Mouse (Mus musculus): ENCODE results near the gene Il4i1.
"Not testable (repeated sequence)": the region's sequence is repeated elsewhere in the genome, so short reads cannot be mapped to it uniquely, and the experiment has no call there.

The Il4i1 gene

GRCm38 (mm10) chr7:44863982-44864494 lies 47.9 kb downstream of the Il4i1 start:
- in situ Hi-C loops (cut with MboI, MseI), result no loop called here

DNA sequence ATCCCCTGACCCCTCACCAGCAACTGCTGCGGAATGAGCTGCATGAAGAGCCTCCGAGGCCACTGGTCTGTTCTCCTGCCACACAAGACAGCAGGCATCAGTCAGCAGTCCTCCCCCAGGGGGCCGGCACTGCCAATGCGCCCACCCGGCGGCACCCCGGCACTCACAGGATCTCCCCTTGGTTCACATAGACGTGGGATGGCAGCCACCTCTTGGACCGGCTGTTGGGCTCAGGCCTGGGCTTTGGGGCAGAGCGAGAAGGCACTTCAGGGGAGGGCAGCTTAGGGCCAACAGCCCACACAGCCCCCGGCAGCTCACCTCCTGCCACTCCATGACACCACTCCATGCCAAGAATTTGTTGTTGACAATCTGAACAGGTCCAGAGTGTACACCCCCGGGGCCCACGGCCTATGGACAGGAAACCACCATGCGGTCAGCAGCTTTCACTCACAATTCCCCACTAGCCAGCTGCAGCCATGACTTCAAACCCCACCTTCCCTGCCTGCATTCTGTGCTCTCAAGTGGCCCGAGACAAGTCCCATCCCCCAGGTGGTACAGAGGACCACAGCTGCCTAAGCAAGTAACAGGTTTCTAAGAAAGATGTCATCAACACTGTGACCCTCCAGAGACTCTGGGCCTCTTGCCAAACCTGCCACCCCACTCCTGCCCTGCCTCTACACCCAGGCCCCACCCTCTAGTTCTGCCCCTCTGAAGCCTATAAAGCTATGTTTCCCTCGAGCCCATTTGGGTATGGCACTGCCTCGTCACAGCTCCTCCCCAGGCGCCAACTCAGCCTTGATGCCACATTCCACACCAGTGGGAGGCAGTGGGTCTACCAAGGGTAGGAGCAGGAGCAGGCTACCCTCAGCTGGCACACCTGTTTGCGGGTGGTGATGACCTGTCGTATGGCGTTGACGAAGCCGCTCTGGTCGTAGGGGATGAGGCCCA lies 48.7 kb downstream of the Il4i1 start:
- in situ Hi-C loops (cut with MboI, MseI), result no loop called here

DNA sequence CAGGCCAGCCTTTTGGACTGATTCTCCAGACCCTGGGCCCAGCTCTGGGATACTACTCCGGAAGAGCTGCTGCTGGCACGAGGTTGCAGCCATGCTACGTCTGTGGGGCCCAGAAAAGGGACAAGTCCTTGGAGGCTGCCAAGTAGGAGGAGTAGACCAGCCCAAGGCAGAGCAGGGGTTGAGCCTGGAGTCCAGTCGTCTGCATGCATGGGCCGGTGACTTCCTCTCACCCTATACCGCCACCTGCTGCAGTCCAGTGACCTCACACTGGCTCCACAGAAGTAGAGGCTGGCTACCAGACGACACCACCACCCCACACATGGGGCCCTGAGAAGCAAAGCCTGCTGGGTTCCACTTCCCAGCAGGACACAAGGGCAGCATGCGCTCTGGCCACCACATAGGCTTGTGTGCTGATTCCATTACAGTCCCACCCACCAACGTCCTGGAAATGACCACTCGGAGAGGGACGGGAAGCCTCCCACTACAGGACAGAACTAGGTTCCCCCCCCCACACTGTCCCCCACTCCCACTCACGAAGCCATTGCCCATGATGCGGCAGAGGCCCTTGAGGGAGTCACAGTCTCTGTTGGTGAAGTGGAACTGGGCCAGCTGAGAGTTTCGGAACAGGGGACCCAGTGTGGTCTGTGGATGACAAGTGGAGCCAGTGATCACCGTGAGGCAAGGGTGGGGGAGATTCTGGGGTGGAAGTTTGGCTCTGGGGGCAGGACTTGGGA lies 50.3 kb downstream of the Il4i1 start:
- in situ Hi-C loops (cut with MboI, MseI), result no loop called here

DNA sequence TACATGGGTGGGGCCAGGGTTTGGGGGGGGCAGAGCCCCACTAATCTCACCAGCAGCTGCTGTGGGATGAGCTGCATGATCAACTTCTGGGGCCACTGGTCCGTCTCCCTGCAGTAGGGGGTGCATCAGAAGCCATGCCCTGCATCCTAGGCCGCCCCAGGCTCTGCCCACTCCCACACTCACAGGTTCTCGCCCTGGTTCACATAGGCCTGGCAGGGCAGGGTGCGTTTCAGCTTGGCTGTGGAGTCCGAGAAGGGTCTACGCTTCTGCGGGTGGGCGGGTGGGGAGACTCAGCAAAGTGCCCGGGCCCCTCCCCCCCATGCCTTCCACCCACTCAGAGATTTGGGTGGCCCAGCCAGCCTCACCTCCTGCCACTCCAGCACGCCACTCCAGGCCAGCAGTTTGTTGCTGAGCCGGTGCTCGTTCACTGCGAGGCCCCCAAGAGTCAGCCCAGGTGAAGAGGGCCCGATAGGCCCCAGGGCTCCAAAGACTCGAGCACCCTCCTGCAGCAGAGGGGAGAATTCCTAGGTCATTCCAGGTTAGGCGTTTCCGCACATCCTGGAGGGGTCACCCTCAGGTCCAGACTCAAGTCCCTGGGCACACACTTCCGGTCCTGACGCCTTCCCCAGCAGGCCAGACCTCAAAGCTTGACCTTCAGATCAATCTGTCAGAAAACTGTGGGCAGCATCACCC lies 51.0 kb downstream of the Il4i1 start:
- in situ Hi-C loops (cut with MboI, MseI), result no loop called here

DNA sequence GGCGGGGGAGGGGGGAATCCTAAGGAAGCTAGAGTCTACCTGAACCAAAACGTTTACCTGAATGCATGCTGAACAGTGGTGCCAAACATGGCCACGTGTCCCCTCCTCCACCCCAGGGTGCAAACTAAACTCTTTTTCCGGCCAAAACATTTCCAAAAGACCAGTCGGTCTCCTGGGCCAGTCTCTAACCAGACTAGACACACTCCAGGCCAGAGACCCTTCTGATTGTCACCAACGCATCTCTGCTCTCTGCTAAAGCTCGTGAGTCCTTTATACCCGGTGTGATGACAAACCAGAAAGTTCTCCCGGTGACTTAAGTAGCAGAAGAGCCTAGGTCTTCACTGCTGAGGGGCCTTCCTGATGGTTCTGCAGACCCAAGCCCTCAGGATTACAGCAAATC lies 51.6 kb downstream of the Il4i1 start:
- in situ Hi-C loops (cut with MboI, MseI), result no loop called here

- in situ Hi-C loops (cut with MboI, MseI), result no loop called here
Observed at GRCm38 (mm10) chr7:44868465-44868864, 52.3 kb downstream of the Il4i1 start.

- in situ Hi-C loops (cut with MboI, MseI), result no loop called here
Observed at GRCm38 (mm10) chr7:44868919-44869696, 52.9 kb downstream of the Il4i1 start.

GRCm38 (mm10) chr7:44869697-44870528 lies 53.7 kb downstream of the Il4i1 start, which contains the start of gene Ptov1:
Gene Ptov1, minus strand, starts transcription at chr7:44869788.
- in situ Hi-C loops (cut with MboI, MseI), result no loop called here

GRCm38 (mm10) chr7:44870614-44871013 lies 54.4 kb downstream of the Il4i1 start:
- in situ Hi-C loops (cut with MboI, MseI), result no loop called here

DNA sequence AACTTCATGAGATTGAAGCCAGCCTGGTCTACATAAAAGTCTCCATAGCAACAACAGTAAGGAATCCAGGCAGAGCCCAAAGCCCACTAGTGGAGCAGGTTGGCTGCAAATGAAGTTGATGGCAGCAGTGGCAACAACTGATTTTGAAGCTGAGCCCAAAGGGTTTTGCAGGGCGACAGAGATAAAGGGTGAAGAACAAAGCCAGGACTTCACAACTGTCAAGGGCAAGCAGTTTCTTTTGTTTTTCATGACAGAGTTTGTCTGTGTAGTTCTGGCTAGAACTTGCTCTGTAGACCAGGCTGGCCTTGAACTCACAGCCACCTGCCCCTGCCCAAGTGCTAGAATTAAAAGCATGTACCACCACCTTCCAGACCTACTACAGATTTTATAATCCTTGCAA lies 55.0 kb downstream of the Il4i1 start:
- in situ Hi-C loops (cut with MboI, MseI), result no loop called here

DNA sequence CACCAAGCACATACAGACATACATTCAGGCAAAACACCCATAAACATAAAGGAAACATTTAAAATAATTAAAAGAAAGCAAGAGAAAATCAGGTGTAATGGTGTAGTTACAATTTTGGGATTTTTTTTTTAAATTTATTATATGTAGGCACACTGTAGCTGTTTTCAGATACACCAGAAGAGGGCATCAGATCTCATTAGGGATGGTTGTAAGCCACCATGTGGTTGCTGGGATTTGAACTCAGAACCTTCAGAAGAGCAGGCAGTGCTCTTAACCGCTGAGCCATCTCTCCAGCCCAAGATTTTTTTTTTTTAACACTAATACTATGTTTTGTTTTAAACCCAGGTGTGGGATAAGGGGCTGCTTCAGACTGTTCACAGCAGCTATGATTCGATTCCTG lies 55.6 kb downstream of the Il4i1 start:
- in situ Hi-C loops (cut with MboI, MseI), result not testable (repeated sequence)

- in situ Hi-C loops (cut with MboI, MseI), result no loop called here
Observed at GRCm38 (mm10) chr7:44877833-44878232, 61.6 kb downstream of the Il4i1 start.

DNA sequence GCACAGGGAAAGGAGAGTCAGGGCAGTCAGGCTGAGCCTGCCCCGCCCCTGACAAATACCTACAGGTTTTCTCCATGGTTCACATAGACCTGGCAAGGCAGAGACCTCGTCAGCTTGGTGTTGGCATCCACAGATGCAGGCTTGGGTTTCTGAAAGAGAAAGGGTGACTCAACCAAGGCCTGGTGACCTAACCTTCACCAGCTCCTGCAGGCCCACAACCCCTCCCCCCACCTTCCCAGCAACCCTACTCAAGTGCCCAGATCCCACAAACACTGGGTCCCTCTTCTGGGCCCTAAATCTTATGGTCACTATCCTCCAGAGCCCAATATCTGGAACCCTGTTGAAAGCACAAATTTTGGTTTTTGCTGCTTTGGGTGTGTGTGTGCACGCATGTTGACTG lies 66.8 kb downstream of the Il4i1 start:
- in situ Hi-C loops (cut with MboI, MseI), result loop anchor here (5.0 kb wide), 1 partner anchor 74 kb away; no protein-coding TSS in a partner anchor

DNA sequence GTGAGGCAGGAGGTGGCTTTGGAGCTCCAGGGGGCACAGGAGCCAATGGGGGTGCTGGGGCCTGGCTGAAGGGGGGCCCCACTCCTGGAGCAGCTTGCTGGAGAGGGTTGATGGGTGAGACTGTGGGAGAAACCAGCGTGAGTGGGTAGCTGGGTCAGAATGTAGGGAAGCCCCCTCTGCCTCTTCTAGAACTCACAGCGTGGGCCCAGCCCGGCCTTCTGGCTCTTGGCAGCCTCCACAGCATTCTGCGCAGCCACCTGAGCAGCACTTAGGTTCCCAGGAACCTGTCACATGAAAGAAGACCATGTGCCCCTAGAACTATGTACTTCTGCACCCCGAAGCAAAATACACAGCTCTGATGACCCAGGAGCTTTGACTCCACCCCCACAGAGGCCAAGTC lies 68.5 kb downstream of the Il4i1 start:
- in situ Hi-C loops (cut with MboI, MseI), result loop anchor here (5.0 kb wide), 1 partner anchor 73 kb away; no protein-coding TSS in a partner anchor

- in situ Hi-C loops (cut with MboI, MseI), result no loop called here
Observed at GRCm38 (mm10) chr7:44886964-44887363, 70.8 kb downstream of the Il4i1 start.

GRCm38 (mm10) chr7:44888256-44889105 lies 72.3 kb downstream of the Il4i1 start:
- in situ Hi-C loops (cut with MboI, MseI), result no loop called here

DNA sequence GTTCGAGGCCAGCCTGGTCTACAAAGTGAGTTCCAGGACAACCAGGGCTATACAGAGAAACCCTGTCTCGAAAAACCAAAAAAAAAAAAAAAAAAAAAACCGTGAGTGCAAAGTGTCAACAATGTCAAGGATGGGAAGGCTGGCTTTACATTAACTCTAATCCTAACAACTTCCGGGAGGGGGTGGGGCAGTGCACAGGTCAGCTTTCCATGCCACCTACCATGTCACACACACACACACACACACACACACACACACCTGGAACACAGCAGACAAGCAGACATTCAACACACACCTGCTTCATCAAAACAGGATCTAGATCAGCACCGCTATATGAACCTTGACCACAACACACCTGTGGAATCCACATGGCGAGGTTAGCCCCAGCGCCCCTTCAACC lies 74.0 kb downstream of the Il4i1 start:
- in situ Hi-C loops (cut with MboI, MseI), result loop anchor here (10.0 kb wide), 1 partner anchor 815 kb away; the partner anchor contains the start of gene Dbp

Data from T-helper 1 cell (primary cell).